Mouse (Mus musculus) adrenal gland, postnatal 36 days (tissue): ENCODE data around the gene Keap1. TPM values are rescaled to one million over a fixed set of nuclear protein-coding genes. Genes with fewer than 3 reads are reported as not detected.
A peak's percentile ranks its signal among the peaks of the same experiment; 100 is the strongest.
"Not testable (repeated sequence)": the region's sequence is repeated elsewhere in the genome, so short reads cannot be mapped to it uniquely, and the experiment has no call there.

Experiments
- DNase-seq, 2 experiments: peaks; one replicate each; pipeline ENCODE4 v3.0.0; 2021; ENCODE audit warnings: mixed read lengths in 1 of 2
- total RNA-seq, 2 experiments: library from RNA; stranded (reverse); gene quantifications; 2 replicates each; pipeline ENCODE4 v1.2.3; 2021

Keap1 gene
- total RNA-seq, 2 experiments from 2014 or later = 45.8 to 46.0 TPM

DNA sequence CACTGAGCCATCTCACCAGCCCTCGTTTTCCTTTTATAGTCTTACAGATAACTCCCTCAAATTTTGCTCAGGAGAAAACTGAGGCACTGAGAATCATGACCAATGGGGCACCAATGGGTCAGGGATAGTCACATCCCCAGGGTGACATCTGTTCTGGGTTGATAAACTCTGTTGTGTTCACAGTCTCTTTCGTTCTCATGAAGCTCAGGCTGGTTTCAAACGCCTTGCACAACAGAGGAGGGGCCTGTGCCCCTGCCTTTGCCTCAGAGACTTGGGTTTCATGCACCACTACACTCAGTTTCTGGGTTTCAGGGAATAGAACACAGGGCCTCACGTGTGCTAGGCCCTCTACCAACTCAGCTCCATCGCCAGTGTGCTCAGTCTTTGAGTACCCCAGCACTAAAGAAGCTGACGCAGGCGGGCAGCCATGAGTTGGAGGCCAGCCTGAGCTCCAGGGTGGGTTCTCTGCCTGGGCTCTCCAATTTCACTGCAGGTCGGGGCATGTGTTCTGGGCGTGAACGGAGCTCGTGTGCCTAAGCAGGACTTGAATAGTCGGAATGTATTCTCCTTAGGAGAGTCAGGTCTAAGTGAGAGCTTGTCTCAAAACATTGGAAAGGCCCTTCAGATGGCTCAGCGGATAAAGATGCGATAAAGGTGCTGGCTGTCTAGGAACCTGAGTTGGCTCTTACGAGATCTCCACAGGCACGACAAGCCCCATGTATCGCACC is 25.3 kb upstream of the Keap1 start:
- DNase-seq = no peak

DNA sequence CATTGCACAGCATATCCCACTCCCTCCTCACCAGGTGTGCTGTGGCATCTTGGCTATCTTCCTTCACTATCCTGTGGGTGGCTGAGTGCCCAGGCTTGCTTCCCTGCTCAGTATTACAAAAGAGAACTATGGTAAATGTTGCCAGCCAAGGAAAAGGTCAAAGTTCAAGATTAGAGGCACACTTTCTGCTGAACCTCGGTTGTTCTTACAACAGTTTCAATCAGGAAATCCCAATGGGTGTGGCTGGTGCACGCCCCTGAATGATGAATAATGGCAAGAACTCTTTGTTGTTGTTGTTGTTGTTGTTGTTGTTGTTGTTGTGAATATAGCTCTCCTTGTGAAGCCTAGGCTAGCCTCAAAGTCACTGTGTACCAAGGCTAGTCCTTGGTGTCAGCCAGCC is 22.7 kb upstream of the Keap1 start:
- no peak for DNase-seq

DNA sequence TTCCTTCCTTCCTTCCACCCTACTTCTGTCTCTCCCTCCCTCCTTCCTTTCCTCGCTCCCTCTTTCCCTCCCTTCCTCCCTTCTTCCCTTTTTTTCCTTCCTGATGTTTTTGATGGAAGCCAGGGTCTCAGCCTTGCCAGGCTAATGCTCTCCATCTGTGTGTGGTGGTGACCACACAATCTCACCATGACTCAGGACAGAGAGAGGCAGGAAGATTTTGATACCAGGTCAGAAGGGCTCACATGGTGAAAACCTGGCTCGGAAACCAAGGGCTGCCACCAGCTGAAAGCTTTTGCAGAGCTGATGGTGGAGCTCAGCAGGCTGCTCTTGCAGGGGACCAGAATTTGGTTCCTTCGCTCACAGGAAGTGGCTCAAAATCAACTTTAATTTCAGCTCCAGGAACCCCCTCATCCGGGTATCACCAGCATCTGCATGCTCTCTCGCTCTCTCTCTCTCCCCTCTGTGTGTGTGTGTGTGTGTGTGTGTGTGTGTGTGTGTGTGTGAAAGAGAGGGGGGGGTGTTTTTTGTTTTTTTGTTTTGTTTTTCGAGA is 21.4 kb upstream of the Keap1 start:
- DNase-seq = no peak

DNA sequence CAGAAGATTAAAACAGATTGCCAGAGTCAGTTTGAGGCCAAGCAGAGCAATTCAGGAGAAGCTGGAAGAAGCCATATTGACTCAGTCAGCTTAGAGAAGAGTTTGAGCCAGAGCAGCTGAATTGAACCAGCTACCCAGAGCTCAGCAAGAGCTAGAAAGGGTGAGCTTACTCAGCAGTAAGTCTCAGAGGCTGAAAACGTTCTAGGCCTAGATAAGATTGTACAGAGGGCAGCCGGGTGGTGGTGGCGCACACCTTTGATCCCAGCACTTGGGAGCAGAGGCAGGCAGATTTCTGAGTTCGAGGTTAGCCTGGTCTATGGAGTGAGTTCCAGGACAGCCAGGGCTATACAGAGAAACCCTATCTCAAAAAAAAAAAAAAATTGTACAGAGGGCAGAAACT is 17.2 kb upstream of the Keap1 start:
- DNase-seq = not testable (repeated sequence)

DNA sequence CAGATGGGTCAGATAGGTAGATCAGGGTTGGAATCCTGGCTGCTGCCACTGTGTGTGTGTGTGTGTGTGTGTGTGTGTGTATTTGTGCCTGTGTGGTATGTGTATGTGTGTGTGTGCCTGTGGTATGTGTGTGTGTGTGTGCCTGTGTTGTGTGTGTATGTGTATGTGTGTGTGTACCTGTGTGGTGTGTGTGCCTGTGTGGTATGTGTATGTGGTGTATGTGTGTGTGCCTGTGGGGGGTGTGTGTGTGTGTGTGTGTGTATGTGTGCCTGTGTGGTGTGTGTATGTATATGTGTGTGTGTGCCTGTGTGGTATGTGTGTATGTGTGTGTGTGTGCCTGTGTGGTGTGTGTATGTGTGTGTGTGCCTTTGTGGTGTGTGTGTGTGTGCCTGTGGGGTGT is 15.5 kb upstream of the Keap1 start:
- DNase-seq = no peak

DNA sequence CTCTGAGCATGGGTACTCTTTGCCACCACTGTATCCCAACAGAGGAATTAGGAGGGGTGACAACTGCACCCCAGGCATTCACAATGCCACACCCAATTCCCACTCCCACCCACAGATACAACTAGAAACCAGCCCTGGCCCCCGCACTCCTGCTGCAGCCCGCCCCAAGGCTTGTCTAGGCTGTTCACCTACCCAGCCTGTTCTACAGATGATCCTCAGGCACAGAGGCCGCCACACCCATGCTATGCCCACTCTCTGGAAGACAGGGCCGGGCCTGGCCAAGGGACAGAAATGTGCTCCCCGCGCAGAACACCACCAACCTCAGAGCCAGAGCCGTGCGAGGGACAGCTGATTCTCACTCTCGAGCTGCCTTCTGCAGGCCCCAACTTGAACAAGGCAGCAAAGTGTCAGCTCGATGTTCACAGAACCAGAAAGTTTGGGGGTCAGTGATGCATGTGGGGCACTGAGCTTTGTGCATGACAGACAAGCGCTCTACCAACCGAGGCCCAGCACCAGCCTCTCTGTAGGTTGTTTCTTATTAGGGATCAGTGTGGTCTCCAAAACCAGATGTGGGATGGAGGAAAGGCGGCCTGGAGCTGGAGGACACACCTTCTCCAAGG is 12.1 kb upstream of the Keap1 start:
- DNase-seq = no peak

DNA sequence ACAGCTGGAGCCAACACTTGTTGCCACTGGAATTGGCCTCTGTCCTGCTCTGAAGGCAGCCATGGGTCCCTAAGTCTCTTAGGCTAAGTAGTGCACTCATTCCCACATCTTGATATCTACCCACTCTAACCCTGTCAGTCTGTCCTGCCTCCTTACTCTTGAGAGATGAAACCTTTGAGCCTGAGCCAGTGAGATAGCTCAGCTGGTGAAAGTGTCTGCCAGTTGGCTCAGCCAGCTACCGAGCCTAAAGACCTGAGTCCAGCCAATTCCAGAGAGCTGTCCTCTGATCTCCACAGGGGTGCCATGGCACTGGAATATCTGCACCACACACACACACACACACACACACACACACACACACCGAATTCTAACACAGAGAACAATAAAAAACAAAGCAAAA is 11.3 kb upstream of the Keap1 start:
- DNase-seq = no peak

DNA sequence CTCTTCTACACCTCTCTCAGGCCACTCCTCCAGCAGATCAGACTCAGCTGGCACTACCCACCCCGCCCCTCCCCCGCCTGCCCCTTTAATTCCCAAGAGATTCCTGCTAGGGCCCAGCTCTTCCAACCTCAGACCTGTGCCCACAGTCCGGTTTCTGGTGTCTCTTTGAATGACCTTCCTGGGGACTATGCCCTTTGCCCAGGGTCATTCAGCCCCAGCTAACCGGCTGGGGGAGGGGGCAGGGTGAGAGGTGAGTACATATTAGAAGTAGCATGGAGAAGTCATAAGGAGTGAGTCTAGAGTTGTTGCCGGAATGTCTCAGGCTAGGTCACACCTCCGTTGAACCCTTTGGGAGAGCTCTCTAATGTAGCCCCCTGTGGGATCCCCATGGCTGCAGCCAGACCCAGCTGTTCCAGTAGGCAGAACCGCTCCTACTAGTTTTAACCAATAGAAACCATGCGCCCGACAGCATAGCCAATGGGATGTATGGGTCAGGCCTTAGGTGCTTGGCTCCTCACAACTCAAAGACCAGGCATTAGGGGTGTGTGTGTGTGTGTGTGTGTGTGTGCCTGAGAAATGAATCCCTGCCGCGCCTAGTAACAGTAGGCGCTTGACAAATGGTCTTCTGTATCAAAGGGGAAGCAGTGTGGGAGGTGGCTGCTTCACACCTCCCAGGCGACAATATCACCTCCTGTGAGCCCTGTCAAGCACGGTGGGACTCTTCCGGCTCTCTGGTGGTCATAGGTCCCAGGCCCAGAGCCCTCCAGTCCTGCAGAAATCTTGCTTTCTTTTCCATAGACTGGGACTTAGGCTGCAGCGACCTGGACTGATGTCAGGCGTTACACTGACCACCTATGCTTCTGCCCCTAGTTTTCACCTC is 10.7 kb upstream of the Keap1 start:
- DNase-seq = no peak

DNA sequence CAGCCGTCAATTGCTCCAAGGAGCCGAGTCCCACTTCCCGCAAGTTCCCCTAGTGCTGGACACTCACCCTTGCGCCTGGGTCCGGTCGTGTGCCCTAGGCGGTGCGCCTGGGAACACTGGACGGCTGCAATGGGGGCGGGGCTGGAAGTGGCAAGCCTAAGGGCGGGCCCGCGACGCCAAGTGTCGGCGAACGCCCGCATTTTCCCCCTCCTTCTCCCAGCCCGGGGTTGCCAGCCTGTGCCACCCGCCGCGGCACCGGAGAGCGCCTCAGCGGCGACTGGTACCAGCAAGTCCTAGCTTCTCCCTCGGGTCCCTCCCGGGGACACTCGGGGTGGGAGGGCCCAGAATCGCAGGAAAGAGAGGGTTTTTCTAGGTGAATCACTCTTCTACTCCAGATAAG is 9.2 kb upstream of the Keap1 start, which contains the start of gene S1pr5:
S1pr5 (minus strand) TSS at position 118 of the 400 bp plus-strand sequence.
- DNase-seq = peak; percentile 76 to 78

DNA sequence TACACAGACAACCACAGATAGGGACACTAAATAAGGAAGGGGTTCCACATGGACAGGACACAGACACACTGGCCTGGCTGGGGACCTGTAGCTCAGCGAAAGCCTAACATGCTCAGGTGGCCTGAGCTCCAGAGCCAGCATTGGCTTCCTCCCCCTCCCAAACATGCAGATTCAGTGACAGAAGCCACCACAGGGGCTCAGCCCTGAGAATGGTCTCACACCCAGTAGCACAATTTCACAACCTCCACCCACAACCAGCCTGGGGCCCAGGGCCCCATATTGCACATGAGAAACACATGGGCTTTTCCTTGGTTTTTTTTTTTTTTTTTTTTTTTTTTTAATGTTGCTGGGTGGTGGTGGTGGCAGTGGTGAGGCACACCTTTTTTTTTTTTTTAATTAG is 7.2 kb upstream of the Keap1 start:
- no peak for DNase-seq

DNA sequence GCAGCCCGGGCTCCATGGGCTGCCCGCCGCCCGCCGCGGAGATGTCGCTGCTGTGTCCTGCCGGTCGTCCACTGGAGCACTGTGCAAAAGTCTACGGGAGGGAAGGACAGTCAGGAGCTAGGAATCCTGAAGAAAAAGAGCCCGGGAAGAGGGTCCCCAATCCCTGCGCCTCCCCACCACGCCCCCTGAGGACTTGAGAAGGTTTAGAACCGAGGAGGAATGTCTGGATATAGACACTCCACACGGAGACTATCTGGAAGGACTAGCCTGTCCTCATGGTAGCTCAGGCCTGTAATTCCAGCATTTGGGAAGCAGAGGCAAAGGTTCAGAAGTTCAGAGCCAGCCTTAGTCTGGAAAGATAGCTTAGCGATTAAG is 5.9 kb upstream of the Keap1 start:
- DNase-seq = no peak

DNA sequence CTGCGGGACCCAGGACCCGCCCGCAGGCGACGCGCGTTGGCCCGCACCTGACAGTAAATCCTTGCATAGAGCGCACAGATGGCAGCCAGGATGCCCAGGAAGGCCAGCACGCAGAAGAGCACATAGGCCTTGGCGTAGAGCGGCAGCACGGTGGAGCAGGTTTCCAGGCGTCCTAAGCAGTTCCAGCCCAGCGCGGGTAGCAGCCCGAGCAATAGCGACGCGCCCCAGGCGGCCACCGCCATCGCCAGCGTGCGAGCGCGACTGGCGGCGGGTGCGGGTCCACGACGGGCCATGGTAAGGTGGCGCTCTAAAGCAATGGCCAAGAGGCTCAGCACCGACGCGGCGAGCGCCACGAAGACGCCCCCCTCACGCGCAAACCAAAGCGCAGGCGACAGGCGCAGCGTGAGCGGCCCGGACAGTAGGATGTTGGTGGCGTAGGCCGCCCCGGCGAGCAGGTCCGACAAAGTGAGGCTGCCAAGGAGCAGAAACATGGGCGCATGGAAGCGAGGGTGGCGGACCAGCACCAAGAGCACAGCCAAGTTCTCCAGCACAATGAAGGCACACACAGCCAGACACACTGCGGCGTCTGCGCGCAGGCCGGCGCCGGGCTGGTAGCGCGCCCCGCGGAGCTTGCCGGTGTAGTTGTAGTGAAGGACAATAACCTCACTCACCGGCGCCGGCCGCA is 5.4 kb upstream of the Keap1 start:
- DNase-seq = peak; percentile 42 to 46

DNA sequence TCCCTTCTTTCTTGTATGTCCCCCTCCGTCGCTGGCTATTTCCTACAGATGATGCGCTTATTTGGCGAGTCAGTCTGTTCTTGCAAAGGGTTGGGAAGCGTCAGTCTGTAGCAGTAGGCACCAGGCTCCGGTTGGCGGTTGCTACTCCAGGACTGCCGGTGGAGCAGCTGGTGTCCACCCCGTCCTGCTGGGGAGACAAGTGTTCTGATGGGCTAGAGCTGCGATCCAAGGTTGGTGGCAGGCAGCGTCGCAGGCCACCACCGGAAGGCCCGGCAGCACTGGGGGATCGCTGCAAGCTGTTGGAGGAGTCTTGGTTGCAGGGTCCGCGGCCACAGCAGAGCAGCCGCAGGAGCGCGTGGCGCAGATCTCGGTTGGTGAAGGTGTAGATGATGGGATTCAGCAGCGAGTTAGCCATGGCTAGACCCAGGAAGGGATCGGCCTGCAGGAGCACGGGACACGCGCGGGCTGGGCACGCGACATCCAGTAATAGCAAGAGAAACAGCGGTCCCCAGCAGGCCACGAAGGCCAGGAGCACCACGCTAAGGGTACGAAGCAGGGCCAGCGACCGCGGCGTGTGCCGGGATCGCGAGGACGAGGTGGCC is 4.8 kb upstream of the Keap1 start:
- DNase-seq = no peak

DNA sequence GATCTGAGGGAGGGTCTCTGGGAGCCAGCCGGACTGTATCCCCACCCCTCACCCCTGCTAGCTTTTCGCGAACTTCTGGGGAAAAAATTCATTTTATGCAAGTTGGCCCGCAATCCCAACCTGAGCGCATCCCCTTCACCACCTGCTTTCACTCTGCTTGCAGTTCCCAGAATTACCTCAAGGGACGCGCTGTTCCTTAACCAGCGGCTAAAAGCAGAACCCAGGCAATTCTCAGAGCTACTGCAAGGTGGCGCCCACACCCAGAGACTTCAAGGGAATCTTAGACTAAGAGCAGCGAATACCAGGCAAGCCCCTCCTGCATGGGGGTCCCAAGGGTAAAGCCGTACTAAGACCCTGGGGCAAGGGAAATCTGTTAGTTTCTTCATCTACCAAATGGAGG is 2.2 kb upstream of the Keap1 start:
- peak; percentile 73 to 85 for DNase-seq

DNA sequence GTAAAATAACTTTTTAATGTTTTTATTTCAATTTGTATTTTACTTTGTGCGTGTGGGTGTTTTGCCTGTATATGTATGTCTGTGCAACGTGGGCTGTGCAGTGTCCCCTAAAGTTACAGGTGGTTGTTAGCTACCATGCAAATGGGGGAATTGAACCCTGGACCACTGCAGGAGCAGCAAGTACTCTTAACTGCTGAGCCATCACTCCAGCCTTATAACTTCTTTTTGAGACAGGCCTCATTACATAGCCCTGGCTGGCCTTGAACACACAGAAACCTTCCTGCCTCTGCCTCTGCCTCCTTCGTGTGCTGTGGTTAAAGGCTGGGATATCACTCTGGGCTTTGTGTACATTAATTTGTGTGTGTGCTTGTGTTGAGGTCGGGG is 296 bp upstream of the Keap1 start:
- no peak for DNase-seq

DNA sequence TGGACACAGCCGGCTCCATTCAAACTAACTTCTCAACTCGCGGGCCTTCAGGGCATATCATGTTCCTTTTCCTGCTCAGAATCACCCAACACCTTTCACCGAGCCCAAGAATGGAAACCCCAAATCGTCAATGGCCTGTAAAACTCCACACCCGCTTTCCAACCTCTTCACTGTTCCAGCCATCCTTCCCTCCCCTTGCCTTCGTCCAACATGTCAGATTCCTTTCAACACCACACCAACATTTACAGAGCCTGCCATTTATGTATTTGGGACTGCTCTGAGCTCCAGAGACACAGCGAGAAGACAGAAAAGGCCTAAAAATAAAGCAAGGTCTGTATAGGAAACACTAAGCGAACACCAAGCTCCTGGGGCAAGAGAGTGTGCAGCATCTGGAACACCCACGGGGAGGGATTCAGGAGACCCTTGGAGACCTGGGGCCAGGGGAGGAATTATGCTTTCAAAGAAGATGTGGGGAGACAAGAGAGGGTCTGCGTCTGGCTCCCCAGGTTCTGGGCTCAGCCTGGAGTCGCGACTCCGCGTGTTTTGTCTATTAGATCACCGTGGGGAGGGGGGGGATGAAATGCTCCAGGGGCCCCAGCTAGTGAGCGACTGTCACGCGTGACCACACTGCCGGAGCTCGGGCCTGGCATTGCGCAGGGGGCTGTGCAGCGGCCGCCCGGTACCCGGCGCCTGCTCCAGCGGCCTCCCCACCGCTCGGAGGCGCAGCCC is 993 bp downstream of the Keap1 start:
- DNase-seq = peak in 1 of 2 experiments; percentile 18

DNA sequence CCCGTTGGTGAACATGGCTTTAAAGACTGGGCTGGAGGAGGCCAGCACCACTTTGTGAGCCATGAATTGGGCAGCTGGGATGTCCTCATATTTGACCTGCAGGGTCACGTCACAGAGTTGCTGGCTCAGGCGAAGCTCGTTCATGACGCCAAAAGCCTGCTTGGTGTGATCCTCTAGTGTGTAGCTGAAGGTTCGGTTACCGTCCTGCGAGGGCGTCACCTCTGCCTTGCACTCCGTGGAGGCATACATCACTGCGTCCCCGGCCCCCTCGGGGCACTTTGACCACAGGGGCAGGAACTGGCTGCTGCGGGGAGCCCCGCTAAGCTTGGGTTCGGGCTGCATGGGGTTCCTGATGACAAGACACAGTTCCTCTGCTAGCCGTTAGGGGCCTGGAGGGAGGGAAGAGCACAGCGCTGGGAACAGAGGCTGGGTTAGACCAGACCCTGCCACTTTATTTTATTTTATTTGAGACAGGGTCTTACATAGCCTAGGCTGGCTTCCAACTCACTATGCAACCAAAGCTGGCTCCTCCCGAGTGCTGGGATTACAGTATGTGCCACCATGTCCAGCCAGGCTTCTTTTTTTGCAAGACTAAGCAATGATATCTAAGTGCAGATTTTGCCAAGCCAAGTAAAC is 1.7 kb downstream of the Keap1 start:
- peak; percentile 30 to 57 for DNase-seq

DNA sequence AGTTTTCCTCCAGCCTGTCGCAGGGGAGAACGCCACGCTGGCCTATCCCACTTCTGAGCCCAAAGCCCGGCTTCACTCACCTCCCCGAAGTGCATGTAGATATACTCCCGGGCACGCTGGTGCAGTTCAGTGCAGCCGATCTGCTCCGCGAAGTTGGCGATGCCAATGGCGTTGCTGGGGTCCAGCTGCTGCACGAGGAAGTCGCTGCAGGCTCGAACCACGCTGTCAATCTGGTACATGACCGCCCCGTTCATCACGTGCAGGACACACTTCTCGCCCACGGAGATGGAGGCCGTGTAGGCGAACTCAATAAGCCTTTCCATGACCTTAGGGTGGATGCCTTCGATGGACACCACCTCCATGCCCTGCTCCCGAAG is 2.2 kb downstream of the Keap1 start:
- no peak for DNase-seq

DNA sequence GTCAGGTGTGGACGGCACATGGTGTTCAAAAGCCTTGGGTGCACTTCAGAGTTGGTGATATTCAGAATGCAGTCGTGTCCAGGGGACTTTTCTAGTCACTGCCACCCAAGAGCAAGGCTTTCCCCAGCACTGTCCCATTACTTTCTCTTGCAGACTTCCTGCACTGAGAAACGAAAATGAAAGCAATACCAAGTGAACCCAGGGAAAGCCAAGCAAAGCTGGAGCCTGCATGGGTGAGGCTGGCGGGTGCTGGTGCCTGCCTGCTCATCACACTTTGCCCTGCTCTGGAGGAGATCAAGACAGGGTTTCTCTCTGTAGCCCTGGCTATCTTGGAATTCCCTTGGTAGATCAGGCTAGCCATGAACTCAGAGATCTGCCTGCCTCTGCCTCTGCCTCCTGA is 3.8 kb downstream of the Keap1 start:
- DNase-seq = no peak

DNA sequence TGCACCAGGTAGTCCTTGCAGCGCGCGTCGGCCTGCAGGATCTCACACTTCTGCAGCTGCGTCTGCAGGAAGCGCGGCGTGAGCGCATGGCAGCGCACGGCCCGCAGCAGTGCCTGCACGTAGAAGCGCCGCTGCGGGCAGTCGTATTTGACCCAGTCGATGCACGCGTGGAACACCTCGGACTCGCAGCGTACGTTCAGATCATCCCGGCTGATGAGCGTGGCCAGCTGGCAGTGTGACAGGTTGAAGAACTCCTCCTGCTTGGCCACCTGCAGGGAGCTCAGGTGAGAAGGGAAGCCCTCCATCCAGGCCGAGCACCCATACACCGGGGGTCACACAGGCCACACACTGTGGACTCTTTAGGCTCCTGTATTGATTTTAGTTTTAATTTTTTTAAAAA is 5.4 kb downstream of the Keap1 start:
- DNase-seq = no peak

DNA sequence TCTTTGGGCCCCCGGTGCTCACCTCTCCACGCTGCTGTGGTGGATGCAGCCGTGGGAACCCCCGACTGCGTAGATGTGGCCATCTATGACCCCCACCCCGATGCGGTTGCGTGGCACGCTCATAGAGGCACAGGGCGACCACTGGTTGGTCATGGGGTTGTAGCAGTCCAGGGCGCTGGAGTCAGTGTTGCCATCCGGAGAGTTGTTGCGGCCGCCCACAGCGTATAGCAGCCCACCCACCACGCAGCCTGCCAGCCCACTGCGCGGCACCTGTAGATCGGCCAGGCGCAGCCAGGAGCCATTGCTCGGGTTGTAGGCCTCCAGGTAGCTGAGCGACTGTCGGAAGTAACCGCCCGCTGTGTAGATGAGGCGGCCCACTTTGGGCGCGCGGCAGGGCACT is 5.8 kb downstream of the Keap1 start:
- DNase-seq = no peak
